Mouse (Mus musculus): ENCODE measurements around the gene Stk10. TPM values are rescaled to one million over a fixed set of nuclear protein-coding genes. Genes with fewer than 3 reads are reported as not detected.
"Not testable (repeated sequence)": the region's sequence is repeated elsewhere in the genome, so short reads cannot be mapped to it uniquely, and the experiment has no call there.

Stk10 gene
- polyA plus RNA-seq, 1 experiment from 2014 or later = 3.0 TPM

- Histone ChIP-seq H3K27ac (replicated peaks) (no peak overlapping the region), H3K36me3 (replicated peaks) (peaks cover 40% of the 10 kb centered on the region), H3K4me3 (no peak overlapping the region), H3K9me3 (no peaks in the 10 kb centered on the region), H3K4me1 (no peaks in the 10 kb centered on the region), H3K27me3 (replicated peaks; ENCODE audit: low read depth, poor library complexity, severe bottlenecking) (no peaks in the 10 kb centered on the region)
- WGBS = 80% methylated on average over 7 of the region's 7 CpGs
- DNase-seq (ENCODE audit: low spot score) = no peak
Observed at GRCm38 (mm10) chr11:32505091-32505739, 27.9 kb upstream of the Stk10 start.

- no peaks in the 10 kb centered on the region for H3K9me3 ChIP-seq
- WGBS = 76% methylated on average over 1 of the region's 1 CpGs
- no peak overlapping the region for H3K4me3 ChIP-seq
- 0 out of 2 replicates have a peak, but pooled peaks cover 5% of the 10 kb centered on the region for H3K4me1 ChIP-seq
- no peaks in the 10 kb centered on the region for H3K27me3 ChIP-seq (replicated peaks; ENCODE audit: low read depth, poor library complexity, severe bottlenecking)
- peaks cover 15% of the 10 kb centered on the region for H3K36me3 ChIP-seq (replicated peaks)
- no peak overlapping the region for H3K27ac ChIP-seq (replicated peaks)
- no peak for DNase-seq (ENCODE audit: low spot score)
Observed at GRCm38 (mm10) chr11:32510930-32511329, 22.2 kb upstream of the Stk10 start.

- H3K4me1 ChIP-seq; H3K27ac ChIP-seq (replicated peaks); H3K4me3 ChIP-seq; H3K27me3 ChIP-seq (replicated peaks; ENCODE audit: low read depth, poor library complexity, severe bottlenecking); DNase-seq (ENCODE audit: low spot score); H3K9me3 ChIP-seq: not testable (repeated sequence)
- H3K36me3 ChIP-seq (replicated peaks) = peaks cover 46% of the 10 kb centered on the region
- WGBS = 85% methylated on average over 5 of the region's 5 CpGs
Observed at GRCm38 (mm10) chr11:32514853-32515252, 18.3 kb upstream of the Stk10 start.

GRCm38 (mm10) chr11:32516091-32516490, 17.0 kb upstream of the Stk10 start:
- H3K9me3 ChIP-seq = no peaks in the 10 kb centered on the region
- peaks cover 54% of the 10 kb centered on the region for H3K36me3 ChIP-seq (replicated peaks)
- H3K4me1 ChIP-seq = 0 out of 2 replicates have a peak, but pooled peaks cover 5% of the 10 kb centered on the region
- WGBS = 94% methylated on average over 12 of the region's 12 CpGs
- DNase-seq (ENCODE audit: low spot score) = no peak
- no peak overlapping the region for H3K4me3 ChIP-seq
- no peak overlapping the region for H3K27ac ChIP-seq (replicated peaks)
- no peaks in the 10 kb centered on the region for H3K27me3 ChIP-seq (replicated peaks; ENCODE audit: low read depth, poor library complexity, severe bottlenecking)

GRCm38 (mm10) chr11:32516916-32517712, 16.0 kb upstream of the Stk10 start:
- H3K27me3 ChIP-seq (replicated peaks; ENCODE audit: low read depth, poor library complexity, severe bottlenecking) = no peaks in the 10 kb centered on the region
- H3K4me3 ChIP-seq = no peak overlapping the region
- 89% methylated on average over 8 of the region's 8 CpGs for WGBS
- H3K4me1 ChIP-seq = no peaks in the 10 kb centered on the region
- DNase-seq (ENCODE audit: low spot score) = no peak
- peaks cover 51% of the 10 kb centered on the region for H3K36me3 ChIP-seq (replicated peaks)
- H3K27ac ChIP-seq (replicated peaks) = no peak overlapping the region
- H3K9me3 ChIP-seq = no peaks in the 10 kb centered on the region

- no peak overlapping the region for H3K27ac ChIP-seq (replicated peaks)
- H3K4me3 ChIP-seq = no peak overlapping the region
- no peak for DNase-seq (ENCODE audit: low spot score)
- peaks cover 53% of the 10 kb centered on the region for H3K36me3 ChIP-seq (replicated peaks)
- no peaks in the 10 kb centered on the region for H3K9me3 ChIP-seq
- H3K27me3 ChIP-seq (replicated peaks; ENCODE audit: low read depth, poor library complexity, severe bottlenecking) = no peaks in the 10 kb centered on the region
- 89% methylated on average over 4 of the region's 4 CpGs for WGBS
- no peaks in the 10 kb centered on the region for H3K4me1 ChIP-seq
Observed at GRCm38 (mm10) chr11:32518770-32519169, 14.3 kb upstream of the Stk10 start.

GRCm38 (mm10) chr11:32519354-32519753, 13.8 kb upstream of the Stk10 start:
- Histone ChIP-seq H3K36me3 (replicated peaks) (peaks cover 59% of the 10 kb centered on the region), H3K9me3 (no peaks in the 10 kb centered on the region), H3K27ac (replicated peaks) (no peak overlapping the region), H3K27me3 (replicated peaks; ENCODE audit: low read depth, poor library complexity, severe bottlenecking) (no peaks in the 10 kb centered on the region), H3K4me3 (no peak overlapping the region), H3K4me1 (no peaks in the 10 kb centered on the region)
- WGBS = 91% methylated on average over 1 of the region's 1 CpGs
- DNase-seq (ENCODE audit: low spot score) = no peak

GRCm38 (mm10) chr11:32521246-32521645, 11.9 kb upstream of the Stk10 start:
- H3K36me3 ChIP-seq (replicated peaks) = peaks cover 66% of the 10 kb centered on the region
- WGBS = 87% methylated on average over 2 of the region's 2 CpGs
- H3K9me3 ChIP-seq = no peaks in the 10 kb centered on the region

GRCm38 (mm10) chr11:32524122-32524920, 8.8 kb upstream of the Stk10 start:
- H3K27ac ChIP-seq (replicated peaks) = no peak overlapping the region
- 82% methylated on average over 11 of the region's 11 CpGs for WGBS
- peaks cover 50% of the 10 kb centered on the region for H3K36me3 ChIP-seq (replicated peaks)
- no peak overlapping the region for H3K4me3 ChIP-seq
- no peaks in the 10 kb centered on the region for H3K9me3 ChIP-seq
- no peak for DNase-seq (ENCODE audit: low spot score)
- no peaks in the 10 kb centered on the region for H3K4me1 ChIP-seq
- H3K27me3 ChIP-seq (replicated peaks; ENCODE audit: low read depth, poor library complexity, severe bottlenecking) = no peaks in the 10 kb centered on the region

More at GRCm38 (mm10) chr11:32521246-32521645, 11.9 kb upstream of the Stk10 start:
- DNase-seq (ENCODE audit: low spot score) = no peak
- no peaks in the 10 kb centered on the region for H3K4me1 ChIP-seq
- H3K4me3 ChIP-seq = no peak overlapping the region
- no peaks in the 10 kb centered on the region for H3K27me3 ChIP-seq (replicated peaks; ENCODE audit: low read depth, poor library complexity, severe bottlenecking)
- H3K27ac ChIP-seq (replicated peaks) = no peak overlapping the region

- Histone ChIP-seq H3K4me3 (no peak overlapping the region), H3K36me3 (replicated peaks) (peaks cover 31% of the 10 kb centered on the region), H3K4me1 (peaks cover 2% of the 10 kb centered on the region; the same call in 1 of the 2 replicates), H3K27ac (replicated peaks) (no peak overlapping the region), H3K9me3 (no peaks in the 10 kb centered on the region), H3K27me3 (replicated peaks; ENCODE audit: low read depth, poor library complexity, severe bottlenecking) (peaks cover 15% of the 10 kb centered on the region)
- DNase-seq (ENCODE audit: low spot score) = no peak
- WGBS = 91% methylated on average over 4 of the region's 4 CpGs
Observed at GRCm38 (mm10) chr11:32527006-32527405, 6.1 kb upstream of the Stk10 start.

- H3K27me3 ChIP-seq (replicated peaks; ENCODE audit: low read depth, poor library complexity, severe bottlenecking) = peaks cover 45% of the 10 kb centered on the region
- H3K4me1 ChIP-seq = peaks cover 32% of the 10 kb centered on the region
- WGBS = 79% methylated on average over 1 of the region's 1 CpGs
- no peak for DNase-seq (ENCODE audit: low spot score)
- no peak overlapping the region for H3K4me3 ChIP-seq
- no peaks in the 10 kb centered on the region for H3K9me3 ChIP-seq
- peaks cover 15% of the 10 kb centered on the region for H3K36me3 ChIP-seq (replicated peaks)
- no peak overlapping the region for H3K27ac ChIP-seq (replicated peaks)
Observed at GRCm38 (mm10) chr11:32530151-32530550, 3.0 kb upstream of the Stk10 start.

Data from embryonic facial prominence, embryonic 10.5 days (tissue).